Mouse (Mus musculus) liver, embryonic 14.5 days (tissue): Measurements from ENCODE around the gene Scn9a.

ENCODE experiments used
- CTCF ChIP-seq: IDR thresholded peaks from 2 replicates; pipeline ENCODE4 v1.5.1; 2016; ENCODE audit warnings: antibody characterized with exemption, low read depth, control low read depth
- EP300 ChIP-seq: IDR thresholded peaks from 2 replicates; pipeline ENCODE4 v1.6.1; 2016; ENCODE audit warnings: antibody characterized with exemption, low read depth

GRCm38 (mm10) chr2:66611091-66611490, 23.7 kb downstream of the Scn9a start:
- TF ChIP-seq CTCF (no peak), EP300 (no peak)
